Mouse (Mus musculus) kidney, embryonic 15.5 days (tissue): ENCODE measurements around the gene Caly. TPM values are rescaled to one million over a fixed set of nuclear protein-coding genes. Genes with fewer than 3 reads are reported as not detected.

Experiments used
- ATAC-seq: fragments of 200-750 bp; cut with Nextera tagmentation; replicated peaks from 2 replicates; pipeline ENCODE4 v1.8.0; 2017; ENCODE audit warnings: moderate TSS enrichment; ENCODE audit not compliant: low FRiP score
- H3K27ac ChIP-seq: fragments of 300-500 bp; sonication (generic); 2 replicates; pipeline ENCODE4 v1.5.1; 2015; ENCODE audit warnings: mild to moderate bottlenecking, inconsistent platforms
- H3K27me3 ChIP-seq: fragments of 300-500 bp; sonication (generic); 2 replicates; pipeline ENCODE4 v1.6.1; 2015; ENCODE audit warnings: inconsistent platforms
- H3K36me3 ChIP-seq: fragments of 300-500 bp; sonication (generic); 2 replicates; pipeline ENCODE4 v1.6.1; 2015; ENCODE audit warnings: inconsistent platforms
- H3K4me1 ChIP-seq: fragments of 300-500 bp; sonication (generic); 2 replicates; pipeline ENCODE4 v1.6.1; 2015; ENCODE audit warnings: inconsistent platforms
- H3K4me2 ChIP-seq: fragments of 300-500 bp; sonication (generic); 2 replicates; pipeline ENCODE4 v1.6.1; 2015; ENCODE audit warnings: moderate library complexity, mild to moderate bottlenecking, inconsistent platforms
- H3K4me3 ChIP-seq: fragments of 300-500 bp; sonication (generic); replicated peaks from 2 replicates; pipeline ENCODE4 v1.5.1; 2015; ENCODE audit warnings: mild to moderate bottlenecking, inconsistent platforms
- H3K9ac ChIP-seq: fragments of 300-500 bp; sonication (generic); 2 replicates; pipeline ENCODE4 v1.6.1; 2015; ENCODE audit warnings: mild to moderate bottlenecking, inconsistent platforms
- H3K9me3 ChIP-seq: fragments of 300-500 bp; sonication (generic); replicated peaks from 2 replicates; pipeline ENCODE4 v1.6.1; 2016; ENCODE audit warnings: inconsistent platforms
- WGBS: fragments of 180-500 bp; shearing (Covaris S2); methylation state at CpG from one replicate; pipeline ENCODE4 v1.1.7; 2015; ENCODE audit warnings: mixed read lengths; 5-methylcytosine and 5-hydroxymethylcytosine counted together
- polyA plus RNA-seq: library from polyadenylated mRNA; unstranded; fragments of >200 nt; fragmentation: Nextera tagmentation; extraction: Ambion mirVana; gene quantifications from 2 replicates; pipeline ENCODE4 v1.2.1, GENCODE M21; 2015

Gene Caly
- polyA plus RNA-seq, 1 experiment from 2014 or later: 2.1 TPM

- H3K36me3 ChIP-seq: peaks cover 52% of the 10 kb centered on the region
- H3K9ac ChIP-seq: no peak overlapping the region
- peaks cover 21% of the 10 kb centered on the region for H3K4me1 ChIP-seq
- H3K27me3 ChIP-seq: no peaks in the 10 kb centered on the region
- H3K27ac ChIP-seq: no peak overlapping the region
- no peaks in the 10 kb centered on the region for H3K9me3 ChIP-seq
- 97% methylated on average over 9 of the region's 9 CpGs for WGBS
- H3K4me2 ChIP-seq: no peak overlapping the region
- no peak for ATAC-seq
- H3K4me3 ChIP-seq: no peak overlapping the region
These were observed 49.0 kb downstream of the Caly start for GRCm38 (mm10) chr7:140033386-140033785.

- H3K27ac ChIP-seq: no peak overlapping the region
- peaks cover 17% of the 10 kb centered on the region for H3K4me1 ChIP-seq
- no peak overlapping the region for H3K9ac ChIP-seq
- no peaks in the 10 kb centered on the region for H3K27me3 ChIP-seq
- H3K9me3 ChIP-seq: 0 out of 2 replicates have a peak, but pooled peaks cover 3% of the 10 kb centered on the region
- no peak overlapping the region for H3K4me2 ChIP-seq
- H3K36me3 ChIP-seq: peaks cover 57% of the 10 kb centered on the region
- 96% methylated on average over 10 of the region's 10 CpGs for WGBS
- no peak for ATAC-seq
- H3K4me3 ChIP-seq: no peak overlapping the region
These were observed 50.0 kb downstream of the Caly start for GRCm38 (mm10) chr7:140032366-140032765.

DNA sequence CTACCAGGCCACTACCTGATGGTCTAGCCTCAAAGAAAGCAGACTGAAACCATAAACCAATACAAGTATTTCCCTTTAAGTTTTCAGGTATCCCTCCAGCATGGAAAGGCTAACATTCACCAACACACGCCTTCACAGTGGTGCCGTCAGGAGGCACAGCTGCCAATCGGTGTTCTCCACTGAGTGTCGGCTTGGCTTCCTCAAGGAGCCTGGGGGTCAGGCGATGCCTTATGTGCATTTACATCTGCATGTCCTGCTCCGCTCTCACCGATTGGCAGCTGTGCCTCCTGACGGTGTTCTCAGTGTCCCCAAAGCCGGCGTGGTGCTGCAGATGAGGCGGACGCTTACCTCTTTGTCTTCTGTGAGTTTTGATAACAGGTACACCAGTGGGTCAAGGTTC lies 50.6 kb downstream of the Caly start:
- Histone ChIP-seq H3K9ac (no peak overlapping the region), H3K4me2 (no peak overlapping the region), H3K9me3 (0 out of 2 replicates have a peak, but pooled peaks cover 3% of the 10 kb centered on the region), H3K27me3 (no peaks in the 10 kb centered on the region), H3K4me1 (peaks cover 11% of the 10 kb centered on the region), H3K27ac (no peak overlapping the region), H3K36me3 (peaks cover 57% of the 10 kb centered on the region), H3K4me3 (no peak overlapping the region)
- WGBS: 95% methylated on average over 12 of the region's 12 CpGs
- no peak for ATAC-seq

Other genes starting within 250 kb of the Caly start
- 0.67 and 2.5 TPM in 2 replicates for gene Adgra1, start 248.4 kb downstream of the Caly start, polyA plus RNA-seq
- 0.19 and 0.26 TPM in 2 replicates for gene Kndc1, start 187.9 kb downstream of the Caly start, polyA plus RNA-seq
- 0.31 TPM in 1 of 2 replicates, not detected in the other for gene Utf1, start 138.8 kb downstream of the Caly start, polyA plus RNA-seq
- 0.49 and 0.91 TPM in 2 replicates for gene 6430531B16Rik, start 103.8 kb downstream of the Caly start, polyA plus RNA-seq
- 1.4 and 2.1 TPM in 2 replicates for gene Adam8, start 90.0 kb downstream of the Caly start, polyA plus RNA-seq
- 38.3 and 40.4 TPM in 2 replicates for gene Zfp511, start 46.2 kb downstream of the Caly start, polyA plus RNA-seq
- gene Tubgcp2, start 45.9 kb downstream of the Caly start, polyA plus RNA-seq: 52.6 and 58.0 TPM in 2 replicates
- not detected in 2 replicates for gene Msx3, start 33.5 kb downstream of the Caly start, polyA plus RNA-seq
- gene Prap1, start 10.8 kb upstream of the Caly start, polyA plus RNA-seq: 0.28 TPM in 1 of 2 replicates, not detected in the other
- 34.7 and 35.8 TPM in 2 replicates for gene Fuom, start 19.9 kb upstream of the Caly start, polyA plus RNA-seq
- 18.0 and 23.3 TPM in 2 replicates for gene Paox, start 33.3 kb upstream of the Caly start, polyA plus RNA-seq
- 166 and 171 TPM in 2 replicates for gene Echs1, start 33.9 kb upstream of the Caly start, polyA plus RNA-seq
- 26.3 and 28.1 TPM in 2 replicates for gene Mtg1, start 55.0 kb upstream of the Caly start, polyA plus RNA-seq
- gene Sprn, start 72.3 kb upstream of the Caly start, polyA plus RNA-seq: 0.48 and 0.55 TPM in 2 replicates
- not detected in 2 replicates for gene Olfr522, start 82.2 kb upstream of the Caly start, polyA plus RNA-seq
- not detected in 2 replicates for gene Olfr523, start 90.7 kb upstream of the Caly start, polyA plus RNA-seq
- gene Olfr524, start 123.4 kb upstream of the Caly start, polyA plus RNA-seq: not detected in 2 replicates
- gene Cd163l1, start 135.7 kb upstream of the Caly start, polyA plus RNA-seq: not detected in 2 replicates
- not detected in 2 replicates for gene 5830411N06Rik, start 164.7 kb upstream of the Caly start, polyA plus RNA-seq
- gene Olfr525, start 238.3 kb upstream of the Caly start, polyA plus RNA-seq: not detected in 2 replicates